Mouse (Mus musculus): ENCODE measurements at regions not wholly inside any gene's neighbourhood (a gene's known extent, or its start where the extent isn't known, plus 50 kb on each side); places are given as distances from the start of the nearest gene placed in this dataset.

DNA sequence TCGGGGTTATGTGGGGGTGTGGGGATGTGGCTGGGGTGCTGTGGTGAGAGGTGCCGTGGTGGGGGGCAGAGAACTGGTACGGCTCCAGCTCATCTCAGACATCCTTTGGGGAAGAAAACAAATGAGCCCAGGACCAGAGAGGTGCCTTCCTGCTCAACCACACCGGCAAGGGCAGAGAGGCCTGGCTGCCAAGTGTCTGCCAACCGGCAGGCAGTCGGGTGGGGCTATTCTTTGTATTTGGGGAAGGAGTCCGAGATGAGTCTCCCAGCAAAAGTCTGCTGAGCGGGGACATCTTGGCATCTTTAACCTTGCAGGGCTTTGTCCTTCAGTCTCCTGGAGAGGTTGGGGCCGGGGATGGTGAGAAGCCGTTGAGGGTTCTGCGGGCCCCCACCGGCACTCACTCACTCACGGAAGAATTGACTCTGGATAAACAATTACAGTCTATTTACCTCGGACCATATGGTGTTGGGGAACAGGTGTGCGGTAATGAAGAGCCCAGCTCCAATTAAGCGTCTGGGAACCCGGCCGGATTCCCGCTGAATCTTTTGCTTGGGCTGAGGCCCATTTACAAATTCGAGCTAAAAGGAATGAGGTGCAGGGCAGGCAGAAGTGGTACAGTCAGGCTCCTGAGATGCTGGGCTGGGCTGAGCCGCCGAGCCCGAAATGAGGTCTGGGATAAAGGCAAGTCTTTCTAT lies 108.7 kb upstream of the Sdk2 start:
- Histone ChIP-seq H3K4me1 (ENCODE audit: control insufficient read depth, insufficient read depth, low read length) (peaks cover 5% of the 10 kb centered on the region; the same call in 1 of the 2 replicates), H3K36me3 (ENCODE audit: control insufficient read depth, insufficient read depth, low read length) (no peaks in the 10 kb centered on the region), H3K27ac (ENCODE audit: control insufficient read depth, insufficient read depth, low read depth, low read length) (no peak overlapping the region), H3K27me3 (ENCODE audit: control insufficient read depth, insufficient read depth, low read length) (no peaks in the 10 kb centered on the region), H3K4me3 (ENCODE audit: control insufficient read depth, low read depth, low read length) (no peak overlapping the region)
- TF ChIP-seq CTCF (IDR thresholded peaks at IDR 0.05; ENCODE audit: control insufficient read depth, insufficient read depth, insufficient replicate concordance, low read depth, low read length) (no peak), POLR2A (IDR thresholded peaks at IDR 0.05; ENCODE audit: control insufficient read depth, low read depth, low read length) (no peak)

DNA sequence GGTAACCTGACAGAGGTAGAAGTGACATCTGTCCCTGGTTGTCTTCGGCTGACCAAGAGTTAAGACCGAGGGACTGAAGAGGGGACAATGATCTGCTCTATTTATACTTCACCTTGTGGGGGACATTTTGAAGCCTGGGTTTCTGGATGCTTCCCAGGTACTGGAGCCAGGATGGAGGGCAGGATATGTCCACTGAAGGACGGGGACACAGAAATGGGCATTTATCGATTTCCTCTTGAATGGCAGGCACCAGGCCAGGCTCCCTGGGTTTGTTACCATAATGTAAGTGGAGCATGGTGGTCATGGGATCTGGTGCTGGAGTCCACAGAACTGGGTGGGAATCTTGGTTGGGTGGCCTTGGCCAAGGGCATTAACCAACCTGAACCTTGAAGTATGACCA lies 108.0 kb upstream of the Sdk2 start:
- Histone ChIP-seq H3K27ac (ENCODE audit: control insufficient read depth, insufficient read depth, low read depth, low read length) (no peak overlapping the region), H3K27me3 (ENCODE audit: control insufficient read depth, insufficient read depth, low read length) (no peaks in the 10 kb centered on the region), H3K36me3 (ENCODE audit: control insufficient read depth, insufficient read depth, low read length) (no peaks in the 10 kb centered on the region), H3K4me3 (ENCODE audit: control insufficient read depth, low read depth, low read length) (no peak overlapping the region), H3K4me1 (ENCODE audit: control insufficient read depth, insufficient read depth, low read length) (peaks cover 5% of the 10 kb centered on the region; the same call in 1 of the 2 replicates)
- TF ChIP-seq CTCF (IDR thresholded peaks at IDR 0.05; ENCODE audit: control insufficient read depth, insufficient read depth, insufficient replicate concordance, low read depth, low read length) (no peak), POLR2A (IDR thresholded peaks at IDR 0.05; ENCODE audit: control insufficient read depth, low read depth, low read length) (no peak)

DNA sequence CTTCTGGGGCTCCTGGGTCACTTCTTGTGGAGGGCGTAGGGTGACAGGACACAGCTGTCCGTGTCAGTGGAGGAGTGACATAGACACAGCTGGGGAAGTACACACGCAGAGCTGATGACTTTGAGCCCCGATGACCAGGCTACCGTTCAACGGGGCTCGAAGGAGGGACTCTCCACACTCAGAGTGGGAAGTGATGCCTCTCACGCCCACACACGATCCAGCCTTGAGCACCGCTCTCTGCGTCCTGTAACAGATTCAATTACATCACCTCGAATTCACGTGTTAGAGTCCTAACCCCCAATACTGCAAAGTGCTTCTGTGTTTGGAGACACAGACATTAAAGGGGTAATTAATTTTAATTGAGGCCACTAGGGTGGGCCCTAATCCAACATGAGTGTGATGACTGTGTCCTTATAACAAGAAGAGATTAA lies 101.4 kb upstream of the Sdk2 start:
- Histone ChIP-seq H3K4me3 (ENCODE audit: control insufficient read depth, low read depth, low read length) (no peak overlapping the region), H3K36me3 (ENCODE audit: control insufficient read depth, insufficient read depth, low read length) (no peaks in the 10 kb centered on the region), H3K4me1 (ENCODE audit: control insufficient read depth, insufficient read depth, low read length) (no peaks in the 10 kb centered on the region), H3K27me3 (ENCODE audit: control insufficient read depth, insufficient read depth, low read length) (no peaks in the 10 kb centered on the region), H3K27ac (ENCODE audit: control insufficient read depth, insufficient read depth, low read depth, low read length) (no peak overlapping the region)
- TF ChIP-seq POLR2A (IDR thresholded peaks at IDR 0.05; ENCODE audit: control insufficient read depth, low read depth, low read length) (no peak), CTCF (IDR thresholded peaks at IDR 0.05; ENCODE audit: control insufficient read depth, insufficient read depth, insufficient replicate concordance, low read depth, low read length) (no peak)

DNA sequence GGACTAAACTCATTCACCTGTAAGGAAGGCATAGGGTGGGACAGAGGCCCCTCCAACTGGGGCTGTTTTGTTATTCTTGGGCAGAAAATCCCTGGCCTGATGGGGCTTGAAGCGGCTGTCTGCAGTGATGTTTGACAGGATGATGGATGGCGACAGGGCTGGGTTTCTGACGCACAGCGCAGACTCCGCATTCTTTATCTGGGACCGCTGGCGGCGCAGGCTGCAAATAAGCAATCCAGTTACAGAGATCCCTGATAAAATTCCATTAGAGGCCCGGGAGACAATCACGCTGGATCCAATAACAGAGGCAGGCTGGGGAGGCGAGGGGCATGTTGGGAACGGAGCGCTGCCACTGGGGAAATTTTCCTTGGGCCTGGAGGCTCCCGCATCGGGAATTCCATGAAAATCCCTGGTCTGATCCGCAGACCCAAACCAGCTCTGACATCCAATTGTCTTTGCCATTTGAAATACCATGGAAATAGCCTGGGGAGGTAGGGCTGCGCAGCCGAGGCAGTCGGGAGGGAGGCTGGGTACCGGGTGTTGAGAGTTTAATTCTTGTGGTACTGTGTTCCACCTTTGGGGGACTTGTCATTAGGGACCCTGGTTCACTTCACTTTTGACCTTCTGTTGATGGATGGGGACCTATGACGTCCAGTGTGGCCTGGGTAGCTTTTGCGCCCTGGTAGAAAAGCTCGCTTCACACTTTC lies 99.0 kb upstream of the Sdk2 start:
- Histone ChIP-seq H3K36me3 (ENCODE audit: control insufficient read depth, insufficient read depth, low read length) (no peaks in the 10 kb centered on the region), H3K27ac (ENCODE audit: control insufficient read depth, insufficient read depth, low read depth, low read length) (no peak overlapping the region), H3K4me1 (ENCODE audit: control insufficient read depth, insufficient read depth, low read length) (no peaks in the 10 kb centered on the region), H3K4me3 (ENCODE audit: control insufficient read depth, low read depth, low read length) (no peak overlapping the region), H3K27me3 (ENCODE audit: control insufficient read depth, insufficient read depth, low read length) (no peaks in the 10 kb centered on the region)
- TF ChIP-seq CTCF (IDR thresholded peaks at IDR 0.05; ENCODE audit: control insufficient read depth, insufficient read depth, insufficient replicate concordance, low read depth, low read length) (no peak), POLR2A (IDR thresholded peaks at IDR 0.05; ENCODE audit: control insufficient read depth, low read depth, low read length) (no peak)

DNA sequence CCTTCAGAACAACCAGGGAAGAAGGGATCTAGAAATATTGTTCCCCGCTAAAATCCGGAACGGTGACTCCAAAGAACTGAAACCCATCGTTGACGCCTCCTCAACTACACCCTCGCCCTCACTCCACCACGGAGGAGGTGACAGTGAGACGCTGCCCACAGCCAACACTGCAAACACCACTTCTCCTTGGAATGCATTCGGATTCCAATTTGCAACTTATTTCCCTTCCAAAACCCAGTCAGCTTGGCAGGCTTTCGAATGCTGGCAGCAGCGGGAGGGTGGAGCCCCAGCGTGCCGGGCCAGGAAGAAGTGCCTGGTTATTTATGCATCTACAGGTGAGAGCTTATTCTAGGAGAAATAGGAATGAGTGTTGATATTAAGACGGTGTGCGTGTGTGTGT lies 85.9 kb upstream of the Sdk2 start:
- Histone ChIP-seq H3K4me1 (ENCODE audit: control insufficient read depth, insufficient read depth, low read length) (peaks cover 2% of the 10 kb centered on the region; the same call in 1 of the 2 replicates), H3K27me3 (ENCODE audit: control insufficient read depth, insufficient read depth, low read length) (no peaks in the 10 kb centered on the region), H3K36me3 (ENCODE audit: control insufficient read depth, insufficient read depth, low read length) (no peaks in the 10 kb centered on the region), H3K4me3 (ENCODE audit: control insufficient read depth, low read depth, low read length) (no peak overlapping the region), H3K27ac (ENCODE audit: control insufficient read depth, insufficient read depth, low read depth, low read length) (no peak overlapping the region)
- TF ChIP-seq POLR2A (IDR thresholded peaks at IDR 0.05; ENCODE audit: control insufficient read depth, low read depth, low read length): no peak
- no peak for TF ChIP-seq CTCF (IDR thresholded peaks at IDR 0.05; ENCODE audit: control insufficient read depth, insufficient read depth, insufficient replicate concordance, low read depth, low read length)

DNA sequence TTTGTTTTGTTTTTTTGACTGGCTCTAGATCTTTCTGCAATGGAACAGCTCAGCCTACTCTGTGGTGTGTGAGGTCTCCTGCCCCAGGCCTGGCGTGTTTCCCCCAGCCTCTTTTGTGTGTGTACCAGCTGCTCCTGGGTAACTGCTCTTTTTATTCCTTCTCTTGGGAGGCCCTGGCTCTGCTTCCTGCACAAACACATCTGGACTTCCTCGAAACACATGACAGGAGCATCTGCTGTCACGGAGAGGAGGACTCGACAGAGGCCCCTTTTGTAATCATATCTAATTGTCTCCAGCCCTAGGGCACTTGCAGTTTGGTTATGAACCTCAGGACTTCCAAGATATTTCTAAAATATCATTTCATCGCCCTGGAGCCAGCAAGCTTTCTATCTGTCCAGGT lies 79.5 kb upstream of the Sdk2 start:
- H3K27ac ChIP-seq (ENCODE audit: control insufficient read depth, insufficient read depth, low read depth, low read length): no peak overlapping the region
- no peak overlapping the region for H3K4me3 ChIP-seq (ENCODE audit: control insufficient read depth, low read depth, low read length)
- no peaks in the 10 kb centered on the region for H3K4me1 ChIP-seq (ENCODE audit: control insufficient read depth, insufficient read depth, low read length)
- no peaks in the 10 kb centered on the region for H3K27me3 ChIP-seq (ENCODE audit: control insufficient read depth, insufficient read depth, low read length)
- TF ChIP-seq CTCF (IDR thresholded peaks at IDR 0.05; ENCODE audit: control insufficient read depth, insufficient read depth, insufficient replicate concordance, low read depth, low read length) (no peak), POLR2A (IDR thresholded peaks at IDR 0.05; ENCODE audit: control insufficient read depth, low read depth, low read length) (no peak)
- H3K36me3 ChIP-seq (ENCODE audit: control insufficient read depth, insufficient read depth, low read length): no peaks in the 10 kb centered on the region

DNA sequence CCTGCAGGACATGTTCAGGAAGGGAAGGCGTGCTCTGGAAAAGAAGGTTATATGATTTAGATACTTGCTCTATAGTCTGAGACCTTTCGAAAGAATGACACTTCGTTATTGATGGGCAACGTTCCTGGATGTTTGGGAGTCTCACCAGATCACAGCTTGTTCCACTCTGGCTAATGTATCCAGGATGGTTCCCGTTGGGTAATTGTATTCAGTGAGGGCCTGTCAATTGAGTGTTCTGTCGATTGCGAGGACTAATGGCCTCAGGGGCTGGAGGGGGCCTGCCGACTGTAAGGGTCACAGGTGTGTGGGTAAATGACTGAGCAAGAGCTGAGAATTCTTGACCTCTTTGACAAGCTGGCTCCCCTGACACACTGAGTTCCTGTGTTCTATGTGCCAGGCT lies 62.4 kb upstream of the Sdk2 start:
- TF ChIP-seq POLR2A (IDR thresholded peaks at IDR 0.05; ENCODE audit: control insufficient read depth, low read depth, low read length) (no peak), CTCF (IDR thresholded peaks at IDR 0.05; ENCODE audit: control insufficient read depth, insufficient read depth, insufficient replicate concordance, low read depth, low read length) (no peak)
- no peaks in the 10 kb centered on the region for H3K27me3 ChIP-seq (ENCODE audit: control insufficient read depth, insufficient read depth, low read length)
- H3K36me3 ChIP-seq (ENCODE audit: control insufficient read depth, insufficient read depth, low read length): no peaks in the 10 kb centered on the region
- no peak overlapping the region for H3K27ac ChIP-seq (ENCODE audit: control insufficient read depth, insufficient read depth, low read depth, low read length)
- H3K4me1 ChIP-seq (ENCODE audit: control insufficient read depth, insufficient read depth, low read length): no peaks in the 10 kb centered on the region
- no peak overlapping the region for H3K4me3 ChIP-seq (ENCODE audit: control insufficient read depth, low read depth, low read length)
